Mouse (Mus musculus): ENCODE results near the gene Cd320.

DNA sequence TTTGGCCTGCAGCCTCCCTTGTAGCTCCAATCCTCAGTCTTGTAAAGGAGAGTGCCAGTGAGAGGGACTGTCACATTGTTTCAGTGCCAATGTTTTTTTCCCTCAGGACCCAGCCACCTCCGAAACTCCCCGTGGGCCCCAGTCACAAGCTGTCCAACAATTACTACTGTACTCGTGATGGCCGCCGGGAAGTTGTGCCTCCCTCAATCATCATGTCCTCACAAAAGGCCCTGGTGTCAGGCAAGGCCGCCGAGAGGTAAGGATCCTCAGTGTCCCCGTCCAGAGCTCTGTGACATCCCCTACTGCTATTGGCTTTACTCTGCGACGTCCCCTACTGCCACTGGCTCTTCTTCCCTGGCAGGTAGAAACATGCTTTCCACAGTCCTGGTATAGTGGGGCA lies 13.3 kb upstream of the Cd320 start:
- no peak for TF ChIP-seq CTCF (IDR thresholded peaks at IDR 0.05; ENCODE audit: low read depth)
- no peak for TF ChIP-seq EP300 (optimal IDR thresholded peaks at IDR 0.05)
